Mouse (Mus musculus): ENCODE data around the gene Olfr125. TPM values are rescaled to one million over a fixed set of nuclear protein-coding genes. Genes with fewer than 3 reads are reported as not detected.

Olfr125 gene
- polyA plus RNA-seq (2016; fragmentation: Nextera tagmentation; extraction: Ambion mirVana): not detected in 2 replicates

GRCm38 (mm10) chr17:37832649-37833048 lies at the start of gene Olfr125:
Gene Olfr125 (plus strand): TSS chr17:37832949.
- Histone ChIP-seq H3K4me2 (no peak within 1 kb of the TSS), H3K36me3 (no peaks in the 10 kb centered on the region), H3K9ac (no peak within 1 kb of the TSS), H3K4me1 (no peaks in the 10 kb centered on the region), H3K27me3 (replicated peaks) (no peaks in the 10 kb centered on the region), H3K27ac (no peak within 1 kb of the TSS), H3K9me3 (replicated peaks) (no peaks in the 10 kb centered on the region), H3K4me3 (no peak within 1 kb of the TSS)
- no peak for ATAC-seq

GRCm38 (mm10) chr17:37793229-37793628 lies 39.5 kb upstream of the Olfr125 start, which contains the start of gene Olfr123:
Gene Olfr123 (plus strand): TSS chr17:37793529.
- Histone ChIP-seq H3K4me3 (no peak within 1 kb of the TSS), H3K36me3 (no peaks in the 10 kb centered on the region), H3K27me3 (replicated peaks) (no peaks in the 10 kb centered on the region), H3K4me1 (no peaks in the 10 kb centered on the region), H3K9me3 (replicated peaks) (no peaks in the 10 kb centered on the region), H3K27ac (no peak within 1 kb of the TSS), H3K4me2 (no peak within 1 kb of the TSS), H3K9ac (no peak within 1 kb of the TSS)
- 75% methylated on average over 2 of the region's 2 CpGs for WGBS (ENCODE audit: insufficient replicate concordance)
- no peak for ATAC-seq

GRCm38 (mm10) chr17:37799588-37799987 lies 33.2 kb upstream of the Olfr125 start, which contains the start of gene Olfr124:
Gene Olfr124 (plus strand): TSS chr17:37799888.
- H3K4me3 ChIP-seq: no peak within 1 kb of the TSS
- ATAC-seq: no peak
- H3K36me3 ChIP-seq: no peaks in the 10 kb centered on the region
- no peaks in the 10 kb centered on the region for H3K27me3 ChIP-seq (replicated peaks)
- H3K9me3 ChIP-seq (replicated peaks): no peaks in the 10 kb centered on the region
- no peak within 1 kb of the TSS for H3K27ac ChIP-seq
- no peaks in the 10 kb centered on the region for H3K4me1 ChIP-seq
- WGBS (ENCODE audit: insufficient replicate concordance): 69% methylated on average over 3 of the region's 3 CpGs
- no peak within 1 kb of the TSS for H3K4me2 ChIP-seq
- no peak within 1 kb of the TSS for H3K9ac ChIP-seq

DNA sequence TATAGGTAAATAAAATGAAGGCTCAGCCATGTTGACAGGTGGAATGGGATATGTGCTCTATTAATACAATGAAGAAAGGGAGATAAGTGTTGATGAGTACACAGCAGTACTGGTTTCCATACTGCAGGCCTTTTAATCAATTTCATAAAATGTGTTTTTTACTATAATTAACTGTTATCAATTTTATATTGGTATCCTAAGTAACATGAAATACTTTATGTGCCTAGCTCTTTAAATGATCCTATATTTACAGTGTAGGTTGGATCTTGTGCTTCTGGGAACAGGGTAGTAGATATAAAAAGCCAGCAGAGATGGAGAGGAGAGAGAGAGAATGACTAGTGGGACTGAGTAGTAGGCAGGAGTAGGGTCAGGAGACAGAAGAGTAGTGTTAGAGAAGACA lies 14.4 kb downstream of the Olfr125 start, which contains the start of gene Olfr126:
Gene Olfr126, plus strand, starts transcription at position 301 of the 400 bp plus-strand sequence.
- Histone ChIP-seq H3K36me3 (no peaks in the 10 kb centered on the region), H3K4me2 (no peak within 1 kb of the TSS), H3K27me3 (replicated peaks) (no peaks in the 10 kb centered on the region), H3K9ac (no peak within 1 kb of the TSS), H3K4me3 (no peak within 1 kb of the TSS), H3K9me3 (replicated peaks) (no peaks in the 10 kb centered on the region), H3K4me1 (no peaks in the 10 kb centered on the region), H3K27ac (no peak within 1 kb of the TSS)
- ATAC-seq: no peak

GRCm38 (mm10) chr17:37863901-37864300 lies 31.2 kb downstream of the Olfr125 start:
- H3K9ac ChIP-seq: no peak overlapping the region
- no peaks in the 10 kb centered on the region for H3K9me3 ChIP-seq (replicated peaks)
- no peak overlapping the region for H3K4me3 ChIP-seq
- H3K36me3 ChIP-seq: no peaks in the 10 kb centered on the region
- no peak overlapping the region for H3K27ac ChIP-seq
- ATAC-seq: no peak
- no peak overlapping the region for H3K4me2 ChIP-seq
- 49% methylated on average over 2 of the region's 2 CpGs for WGBS (ENCODE audit: insufficient replicate concordance)
- H3K4me1 ChIP-seq: no peaks in the 10 kb centered on the region
- H3K27me3 ChIP-seq (replicated peaks): no peaks in the 10 kb centered on the region

GRCm38 (mm10) chr17:37869676-37870205 lies 37.0 kb downstream of the Olfr125 start:
- WGBS (ENCODE audit: insufficient replicate concordance): 27% methylated on average over 8 of the region's 8 CpGs
- no peak overlapping the region for H3K4me2 ChIP-seq

DNA sequence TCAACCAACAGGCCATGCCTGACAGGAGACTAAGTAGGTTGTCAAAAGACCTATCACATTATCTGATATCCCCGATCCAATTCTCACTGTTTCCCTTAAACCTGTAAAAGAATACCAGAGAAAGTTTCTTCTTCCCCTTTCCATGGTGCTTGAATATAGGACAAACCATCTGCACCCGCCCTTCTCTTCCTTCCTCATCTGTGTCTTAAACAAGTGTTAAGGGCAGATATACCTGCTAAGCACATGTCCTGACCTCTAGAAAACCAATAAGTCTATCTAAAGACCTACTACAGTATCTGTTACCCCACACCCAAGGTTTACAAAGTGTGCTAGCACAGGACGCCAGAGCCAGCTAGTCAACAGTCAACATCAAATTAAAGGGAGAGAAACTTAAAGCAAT lies 41.1 kb downstream of the Olfr125 start:
- ATAC-seq: no peak
- no peak overlapping the region for H3K9ac ChIP-seq
- H3K4me3 ChIP-seq: no peak overlapping the region
- H3K4me1 ChIP-seq: no peaks in the 10 kb centered on the region
- H3K27me3 ChIP-seq (replicated peaks): no peaks in the 10 kb centered on the region
- H3K9me3 ChIP-seq (replicated peaks): no peaks in the 10 kb centered on the region
- no peak overlapping the region for H3K27ac ChIP-seq
- H3K4me2 ChIP-seq: no peak overlapping the region
- WGBS (ENCODE audit: insufficient replicate concordance): 39% methylated on average over 3 of the region's 3 CpGs
- no peaks in the 10 kb centered on the region for H3K36me3 ChIP-seq

More at GRCm38 (mm10) chr17:37869676-37870205, 37.0 kb downstream of the Olfr125 start:
- no peak overlapping the region for H3K27ac ChIP-seq
- H3K9ac ChIP-seq: no peak overlapping the region
- H3K36me3 ChIP-seq: no peaks in the 10 kb centered on the region
- no peaks in the 10 kb centered on the region for H3K27me3 ChIP-seq (replicated peaks)
- no peaks in the 10 kb centered on the region for H3K4me1 ChIP-seq
- no peak overlapping the region for H3K4me3 ChIP-seq
- no peak for ATAC-seq
- no peaks in the 10 kb centered on the region for H3K9me3 ChIP-seq (replicated peaks)

Other genes starting within 250 kb of the Olfr125 start
- not detected in 2 replicates for gene Olfr114, start 240.2 kb upstream of the Olfr125 start, polyA plus RNA-seq (2016; fragmentation: Nextera tagmentation; extraction: Ambion mirVana)
- not detected in 2 replicates for gene Olfr115, start 205.8 kb upstream of the Olfr125 start, polyA plus RNA-seq (2016; fragmentation: Nextera tagmentation; extraction: Ambion mirVana)
- not detected in 2 replicates for gene Olfr116, start 205.8 kb upstream of the Olfr125 start, polyA plus RNA-seq (2016; fragmentation: Nextera tagmentation; extraction: Ambion mirVana)
- gene Olfr117, start 169.2 kb upstream of the Olfr125 start, polyA plus RNA-seq (2016; fragmentation: Nextera tagmentation; extraction: Ambion mirVana): not detected in 2 replicates
- gene Olfr118, start 166.0 kb upstream of the Olfr125 start, polyA plus RNA-seq (2016; fragmentation: Nextera tagmentation; extraction: Ambion mirVana): not detected in 2 replicates
- gene Olfr119, start 136.4 kb upstream of the Olfr125 start, polyA plus RNA-seq (2016; fragmentation: Nextera tagmentation; extraction: Ambion mirVana): not detected in 2 replicates
- not detected in 2 replicates for gene Olfr120, start 111.1 kb upstream of the Olfr125 start, polyA plus RNA-seq (2016; fragmentation: Nextera tagmentation; extraction: Ambion mirVana)
- gene Olfr121, start 84.1 kb upstream of the Olfr125 start, polyA plus RNA-seq (2016; fragmentation: Nextera tagmentation; extraction: Ambion mirVana): not detected in 2 replicates
- gene Olfr122, start 64.3 kb upstream of the Olfr125 start, polyA plus RNA-seq (2016; fragmentation: Nextera tagmentation; extraction: Ambion mirVana): not detected in 2 replicates
- not detected in 2 replicates for gene Olfr123, start 39.4 kb upstream of the Olfr125 start, polyA plus RNA-seq (2016; fragmentation: Nextera tagmentation; extraction: Ambion mirVana)
- not detected in 2 replicates for gene Olfr124, start 33.1 kb upstream of the Olfr125 start, polyA plus RNA-seq (2016; fragmentation: Nextera tagmentation; extraction: Ambion mirVana)
- not detected in 2 replicates for gene Olfr126, start 14.5 kb downstream of the Olfr125 start, polyA plus RNA-seq (2016; fragmentation: Nextera tagmentation; extraction: Ambion mirVana)
- gene Olfr127, start 67.5 kb downstream of the Olfr125 start, polyA plus RNA-seq (2016; fragmentation: Nextera tagmentation; extraction: Ambion mirVana): not detected in 2 replicates
- not detected in 2 replicates for gene Olfr128, start 87.6 kb downstream of the Olfr125 start, polyA plus RNA-seq (2016; fragmentation: Nextera tagmentation; extraction: Ambion mirVana)
- gene Olfr761, start 120.1 kb downstream of the Olfr125 start, polyA plus RNA-seq (2016; fragmentation: Nextera tagmentation; extraction: Ambion mirVana): not detected in 2 replicates
- gene Olfr129, start 227.1 kb downstream of the Olfr125 start, polyA plus RNA-seq (2016; fragmentation: Nextera tagmentation; extraction: Ambion mirVana): not detected in 2 replicates
- not detected in 2 replicates for gene Olfr130, start 231.0 kb downstream of the Olfr125 start, polyA plus RNA-seq (2016; fragmentation: Nextera tagmentation; extraction: Ambion mirVana)

Data from liver, embryonic 12.5 days (tissue).